Mouse (Mus musculus) cerebellum, adult 18-20 months (tissue): ENCODE measurements at regions not wholly inside any gene's neighbourhood (a gene's known extent, or its start where the extent isn't known, plus 50 kb on each side); places are given as distances from the start of the nearest gene placed in this dataset.
"Not testable (repeated sequence)": the region's sequence is repeated elsewhere in the genome, so short reads cannot be mapped to it uniquely, and the experiment has no call there.

Source experiments
- DNase-seq, 2 experiments: peaks; one replicate each; pipeline ENCODE4 v3.0.0; 2021

DNA sequence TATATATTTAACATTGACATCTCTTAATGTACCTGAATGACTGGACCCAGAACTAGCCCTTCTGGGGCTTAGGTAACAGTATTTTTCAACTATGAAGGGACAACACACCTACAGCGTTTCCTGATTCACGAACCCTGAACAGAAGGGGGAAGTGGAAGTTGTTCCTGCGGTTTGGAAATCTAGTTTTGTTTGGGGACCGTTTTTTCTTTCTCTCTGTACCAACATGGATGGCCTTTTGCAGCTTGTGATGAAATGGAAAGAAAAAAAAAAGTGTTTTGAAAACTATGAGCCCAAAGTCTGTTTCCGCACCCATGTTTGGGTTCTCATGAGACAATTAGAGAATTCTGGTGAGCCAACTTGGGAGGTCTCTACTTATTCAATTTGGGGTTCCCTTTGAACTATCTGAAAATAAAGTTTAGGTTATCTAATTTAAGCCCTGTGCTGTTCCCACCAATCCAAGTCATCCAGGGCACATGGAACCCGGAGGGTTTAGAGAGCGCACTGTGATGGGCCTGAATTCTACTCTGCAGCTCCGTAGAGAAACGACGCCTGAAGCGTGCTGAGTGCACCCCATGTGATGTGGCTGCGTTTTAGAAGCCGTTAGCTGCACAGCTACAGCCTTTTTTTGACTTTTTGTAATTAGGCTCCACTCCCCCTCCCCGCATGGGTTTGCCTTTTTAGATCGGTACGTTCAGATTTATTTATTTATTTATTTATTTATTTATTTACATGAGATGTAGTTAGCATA, 137.0 kb upstream of the Rapgef5 start:
- DNase-seq, result no peak

DNA sequence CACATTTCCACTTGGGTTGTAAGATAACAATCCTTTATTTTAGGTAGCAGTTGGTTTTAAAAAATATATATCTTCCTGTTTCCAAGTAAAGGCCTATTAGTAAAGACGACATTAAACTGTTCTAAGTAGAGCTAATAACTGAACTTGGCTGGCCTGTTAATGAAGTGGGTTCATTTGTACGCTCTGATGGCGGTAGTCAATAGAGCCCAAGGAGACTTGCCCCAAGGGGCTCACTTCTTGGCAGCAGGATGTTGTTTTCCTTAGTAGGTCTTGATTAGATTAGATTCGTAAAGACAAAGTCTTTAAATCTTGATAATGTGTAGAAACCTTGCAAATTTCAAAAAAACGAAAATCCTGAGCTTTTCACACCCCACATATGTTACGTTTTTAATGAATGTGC, 135.4 kb upstream of the Rapgef5 start:
- DNase-seq, result no peak

DNA sequence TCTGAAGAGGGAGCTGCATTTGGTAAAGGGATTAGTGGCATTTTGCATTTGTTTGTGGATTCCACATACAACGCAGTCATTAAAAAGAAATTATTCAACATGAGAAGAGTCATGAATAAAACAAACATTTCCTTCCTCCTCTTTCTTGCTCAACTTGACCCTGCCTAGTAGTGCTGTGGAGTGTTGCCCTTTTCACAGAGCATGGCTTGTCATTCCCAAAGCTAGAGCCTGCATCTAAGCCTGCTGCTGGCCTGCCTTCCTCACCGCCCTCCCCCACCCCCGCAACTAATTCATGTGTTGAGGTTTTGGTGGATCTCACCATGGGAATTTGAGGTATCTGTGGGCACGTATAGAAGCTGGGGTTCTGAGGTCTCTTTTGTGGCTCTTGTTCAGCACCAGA, 133.6 kb upstream of the Rapgef5 start:
- not testable (repeated sequence) for DNase-seq

- DNase-seq, result peak; percentile 64 to 68
Measured at GRCm38 (mm10) chr12:117385072-117385666, 131.1 kb upstream of the Rapgef5 start.

GRCm38 (mm10) chr12:117385697-117386096, 130.6 kb upstream of the Rapgef5 start:
- no peak for DNase-seq

- no peak for DNase-seq
Measured at GRCm38 (mm10) chr12:117386957-117387356, 129.3 kb upstream of the Rapgef5 start.

DNA sequence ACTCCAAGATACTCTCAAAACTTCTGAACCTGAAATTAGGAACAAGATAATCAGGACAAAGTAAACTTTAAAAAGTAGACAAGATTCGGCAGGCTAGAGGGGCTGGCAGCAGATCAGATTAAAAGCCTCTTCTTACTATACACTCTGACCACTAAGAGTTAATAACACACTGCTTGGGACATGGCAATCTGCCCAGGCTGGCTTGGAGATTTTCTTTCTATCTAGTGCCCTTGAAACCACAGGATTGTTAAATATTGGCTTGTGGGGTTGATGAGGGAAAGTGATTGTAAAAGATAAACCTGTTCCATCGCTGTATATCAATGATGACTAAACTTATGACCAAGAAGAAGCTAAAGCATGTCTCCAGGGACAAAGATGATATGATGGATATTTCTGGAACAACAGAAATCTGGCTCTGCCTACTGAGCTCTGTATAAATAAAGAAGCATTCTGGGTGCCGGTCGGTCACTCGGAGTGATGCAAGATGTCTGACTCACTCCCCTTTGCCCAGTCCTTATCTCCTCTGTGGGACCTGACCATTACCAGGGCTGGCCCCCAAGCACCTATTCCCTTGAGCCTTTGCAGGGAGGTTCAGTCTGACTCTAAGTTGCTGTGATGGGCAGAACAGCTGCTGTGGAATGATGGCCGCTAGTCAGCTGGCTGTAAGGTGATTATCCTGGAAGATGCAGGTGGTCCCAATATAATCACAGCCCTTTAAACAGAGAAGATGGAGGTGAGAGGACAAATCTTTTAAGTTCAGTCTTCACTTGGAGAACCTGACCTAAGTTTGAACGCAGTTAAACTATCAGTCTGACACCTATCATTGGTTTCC, 126.5 kb upstream of the Rapgef5 start:
- DNase-seq, result no peak

DNA sequence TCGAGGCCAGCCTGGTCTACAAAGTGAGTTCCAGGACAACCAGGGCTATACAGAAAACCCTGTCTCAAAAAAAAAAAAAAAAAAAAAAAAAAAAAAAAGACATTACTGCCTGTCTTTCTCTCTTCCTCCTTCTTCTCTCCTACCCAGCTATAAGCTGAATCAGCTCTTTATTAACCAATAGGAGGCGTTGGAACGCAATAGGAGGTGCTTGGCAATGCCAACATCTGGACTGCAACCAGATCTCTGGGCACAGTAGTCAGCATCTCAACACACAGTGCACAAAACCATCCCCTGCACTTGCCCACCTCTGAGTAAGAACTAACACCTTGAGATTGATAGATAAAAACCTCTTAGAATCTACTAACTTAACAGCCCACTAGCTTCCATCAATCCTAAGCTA, 118.8 kb upstream of the Rapgef5 start:
- no peak for DNase-seq

- DNase-seq, result peak; percentile 54 to 58
Measured at GRCm38 (mm10) chr12:117403513-117404156, 112.6 kb upstream of the Rapgef5 start.

GRCm38 (mm10) chr12:117404157-117404752, 112.0 kb upstream of the Rapgef5 start:
- DNase-seq, result no peak

DNA sequence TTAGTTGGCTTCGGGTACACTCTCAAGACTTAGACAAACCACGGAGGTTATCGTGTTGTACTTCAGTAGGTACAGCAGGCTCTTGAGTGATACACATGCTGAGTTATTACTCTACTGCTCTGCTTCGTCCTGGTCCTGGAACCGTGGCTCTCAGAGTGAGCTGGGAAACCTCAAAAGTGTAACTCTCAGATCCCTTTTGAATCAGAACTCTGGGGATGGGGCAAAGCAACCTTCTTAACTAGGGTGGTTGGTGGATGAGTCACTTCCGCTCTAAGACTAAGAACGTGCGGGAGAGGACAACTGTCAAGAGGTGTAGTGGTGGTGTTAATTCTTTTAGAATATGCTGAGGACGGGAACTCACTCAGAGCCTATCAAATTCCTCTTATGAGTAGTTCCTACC, 109.4 kb upstream of the Rapgef5 start:
- DNase-seq, result no peak

- no peak for DNase-seq
Measured at GRCm38 (mm10) chr12:117410604-117411003, 105.7 kb upstream of the Rapgef5 start.

DNA sequence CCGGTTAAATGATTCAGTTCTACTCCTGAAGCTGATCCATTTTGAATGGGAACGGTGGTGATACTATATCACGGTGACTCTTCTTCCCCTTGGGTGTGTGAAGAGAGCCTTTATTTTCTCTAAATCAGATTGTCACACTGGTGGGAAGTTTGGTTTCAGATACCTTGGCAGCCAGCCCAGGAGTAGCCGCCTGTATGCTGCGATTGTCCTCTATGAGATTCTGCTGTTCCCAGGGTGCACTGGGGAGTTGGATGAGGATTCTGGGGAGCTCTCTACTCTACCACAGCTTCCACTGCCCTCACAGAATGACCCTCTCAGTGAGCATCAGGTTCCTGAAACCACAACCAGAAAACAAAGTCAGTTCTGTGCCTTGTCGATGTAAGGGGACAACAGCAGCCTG, 104.0 kb upstream of the Rapgef5 start:
- no peak for DNase-seq

GRCm38 (mm10) chr12:117412779-117413505, 103.3 kb upstream of the Rapgef5 start:
- DNase-seq, result no peak

GRCm38 (mm10) chr12:117414020-117414419, 102.3 kb upstream of the Rapgef5 start:
- DNase-seq, result no peak

DNA sequence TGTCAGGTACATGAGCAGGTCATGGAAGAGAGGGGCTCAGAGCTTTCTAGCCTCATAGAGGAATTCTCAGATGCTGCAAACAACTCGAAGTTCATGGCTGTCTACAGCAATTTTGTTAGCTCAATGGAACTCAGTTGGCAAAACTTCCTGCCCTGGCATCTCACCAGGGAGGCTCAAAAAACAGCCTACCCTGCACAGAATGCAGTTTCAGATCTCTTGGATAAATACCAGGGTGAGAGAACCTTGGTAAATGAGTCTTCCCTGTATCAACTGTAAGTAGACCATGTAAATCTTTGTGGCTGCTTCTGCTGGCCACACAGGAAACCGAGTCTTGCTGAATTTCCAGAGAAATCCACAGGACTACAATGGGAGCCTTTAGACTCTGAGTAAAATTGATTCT, 101.1 kb upstream of the Rapgef5 start:
- no peak for DNase-seq

DNA sequence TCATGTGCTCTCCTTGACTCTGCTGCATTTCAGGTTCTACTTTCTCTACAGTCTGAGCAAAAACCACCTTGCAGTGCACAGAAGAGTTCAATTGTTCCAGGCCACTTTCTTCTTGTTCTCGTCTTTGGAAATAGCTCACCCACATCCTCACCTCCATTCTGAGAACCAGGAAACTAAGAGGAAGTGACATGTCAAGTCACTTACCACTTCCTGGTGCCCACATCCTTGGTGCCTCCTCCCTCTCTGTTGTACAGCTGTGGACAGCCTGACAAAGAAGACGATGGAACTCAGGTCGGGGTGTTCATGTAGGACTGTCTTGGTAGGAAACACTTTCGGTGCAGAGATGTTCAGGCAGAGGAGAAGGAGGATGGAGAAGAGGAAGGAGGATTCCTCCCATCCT, 98.3 kb upstream of the Rapgef5 start:
- DNase-seq, result no peak

DNA sequence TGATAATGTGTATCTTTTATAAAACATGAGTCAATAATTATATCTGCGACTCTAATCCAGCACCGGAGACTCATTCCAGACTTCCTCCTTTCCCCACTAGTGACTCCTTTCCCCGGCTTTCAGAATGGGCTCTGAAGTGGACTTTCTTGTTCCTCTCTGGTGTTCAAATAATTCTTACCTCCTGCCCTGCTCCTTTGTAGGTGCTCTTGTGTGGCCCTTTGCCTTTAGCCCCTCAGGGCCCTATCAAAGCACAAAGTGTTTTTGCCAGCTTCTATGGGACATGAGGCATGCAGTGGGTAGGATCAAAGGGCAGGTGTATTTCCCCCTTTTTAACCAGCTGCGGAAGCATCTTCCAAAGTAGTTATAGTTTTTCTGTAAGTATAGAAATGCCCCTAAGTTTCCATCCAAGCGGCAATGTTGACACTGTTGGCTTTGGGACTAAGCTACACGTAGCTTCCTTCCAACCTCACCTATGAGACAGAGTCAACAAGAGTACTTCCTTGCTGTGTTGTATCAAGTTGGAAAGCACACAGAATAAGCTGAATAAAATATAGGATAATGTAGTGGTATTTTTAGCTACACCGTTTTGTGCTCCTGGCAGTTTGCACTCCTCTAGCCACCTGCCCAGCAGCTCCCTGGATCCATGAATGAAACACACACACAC, 93.8 kb upstream of the Rapgef5 start:
- no peak for DNase-seq

DNA sequence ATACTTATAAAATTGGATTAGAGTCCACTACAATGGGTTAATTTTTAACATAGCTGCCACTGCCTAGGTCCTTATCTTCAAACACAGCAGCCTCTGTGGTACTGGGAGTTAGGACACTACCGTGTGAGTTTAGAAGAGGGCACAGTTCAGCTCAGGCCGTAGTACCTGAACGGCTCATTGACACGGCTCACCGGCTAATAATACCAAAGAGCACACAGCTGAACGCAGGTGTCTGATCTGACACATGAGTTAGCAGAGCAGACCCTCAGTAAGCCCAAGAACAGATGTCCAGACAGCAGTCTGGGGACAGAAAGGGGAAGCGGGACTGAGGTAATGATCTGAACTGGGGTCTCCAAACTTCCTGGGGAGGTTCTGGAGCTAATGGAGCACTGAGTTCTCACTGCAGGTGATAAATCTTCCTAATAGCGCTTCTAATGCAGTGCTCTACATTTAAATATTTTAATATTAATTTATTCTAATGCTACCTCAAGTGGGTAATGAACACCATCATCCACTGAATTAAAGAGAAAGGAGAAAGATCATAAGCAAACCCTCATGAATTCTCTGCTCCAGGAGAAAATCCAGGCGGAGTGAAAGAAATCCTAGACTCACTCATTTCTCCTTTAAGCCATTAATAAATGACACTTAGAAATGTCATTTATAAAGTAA, 90.8 kb upstream of the Rapgef5 start:
- DNase-seq, result no peak

DNA sequence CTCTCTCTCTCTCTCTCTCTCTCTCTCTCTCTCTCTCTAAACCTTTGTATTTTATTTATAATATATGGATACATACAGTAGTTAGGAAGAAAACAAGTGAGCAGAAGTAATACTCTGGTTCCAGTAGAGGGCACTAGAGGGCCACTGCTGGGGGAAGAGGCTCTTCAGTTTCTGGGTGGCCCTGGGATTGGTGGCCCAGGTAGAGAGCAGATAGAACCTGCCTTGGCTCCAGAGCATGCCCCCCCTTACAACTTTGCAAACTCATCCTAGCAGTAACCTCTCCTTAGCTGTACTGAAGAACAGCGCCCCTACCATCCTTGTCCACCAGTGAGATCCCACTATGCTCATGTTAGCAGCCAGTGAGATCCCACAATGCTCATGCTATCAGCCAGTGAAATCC, 88.8 kb upstream of the Rapgef5 start:
- peak; percentile 13 to 36 for DNase-seq

DNA sequence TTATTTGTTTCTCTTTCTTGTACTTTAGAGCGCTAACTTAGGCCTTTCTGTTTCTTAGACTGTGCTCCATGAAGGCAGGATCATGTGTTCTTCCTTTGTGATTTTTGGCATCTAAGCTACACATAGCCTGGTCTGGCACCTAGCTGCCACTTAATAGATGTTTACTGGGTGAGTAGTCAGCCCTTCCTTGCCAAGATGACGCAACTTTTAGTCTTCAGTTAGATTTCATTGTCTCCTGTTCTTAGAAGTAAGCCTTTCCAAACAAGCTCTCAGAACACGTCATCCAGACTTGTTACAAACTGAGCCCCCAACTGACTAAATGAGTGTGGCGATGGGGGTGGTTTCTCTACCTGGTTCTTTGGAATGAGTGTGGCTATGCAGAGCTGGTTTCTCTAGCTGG, 85.4 kb upstream of the Rapgef5 start:
- DNase-seq, result no peak
